Mouse (Mus musculus) hindbrain, postnatal 0 days (tissue): ENCODE data around the gene Trim27. TPM values are rescaled to one million over a fixed set of nuclear protein-coding genes. Genes with fewer than 3 reads are reported as not detected.
A peak's percentile ranks its signal among the peaks of the same experiment; 100 is the strongest.

Experiments
- ATAC-seq: fragments of 200-750 bp; cut with Nextera tagmentation; 2 replicates; pipeline ENCODE4 v1.8.0; 2017; ENCODE audit warnings: mild to moderate bottlenecking, moderate TSS enrichment, moderate library complexity
- DNase-seq: peaks from one replicate; pipeline ENCODE4 v3.0.0-alpha.2; 2015; ENCODE audit warnings: low spot score
- H3K27ac ChIP-seq: fragments of 300-500 bp; sonication (generic); 2 replicates; pipeline ENCODE4 v1.5.1; 2014; ENCODE audit warnings: mild to moderate bottlenecking
- H3K27me3 ChIP-seq: fragments of 300-500 bp; sonication (generic); 2 replicates; pipeline ENCODE4 v1.6.1; 2014; ENCODE audit warnings: low read length, mixed read lengths; ENCODE audit not compliant: insufficient read depth
- H3K36me3 ChIP-seq: fragments of 300-500 bp; sonication (generic); 2 replicates; pipeline ENCODE4 v1.6.1; 2014; ENCODE audit warnings: low read length, mixed read lengths; ENCODE audit not compliant: insufficient read depth
- H3K4me1 ChIP-seq: fragments of 300-500 bp; sonication (generic); 2 replicates; pipeline ENCODE4 v1.6.1; 2014; ENCODE audit warnings: antibody characterized with exemption, low read length, mixed read lengths; ENCODE audit not compliant: insufficient read depth
- H3K4me2 ChIP-seq: fragments of 300-500 bp; sonication (generic); 2 replicates; pipeline ENCODE4 v1.6.1; 2014; ENCODE audit warnings: low read depth, mild to moderate bottlenecking, low read length, moderate library complexity, mixed read lengths
- H3K4me3 ChIP-seq: fragments of 300-500 bp; sonication (generic); 2 replicates; pipeline ENCODE4 v1.5.1; 2014; ENCODE audit warnings: low read length
- H3K9ac ChIP-seq: fragments of 300-500 bp; sonication (generic); replicated peaks from 2 replicates; pipeline ENCODE4 v1.6.1; 2014; ENCODE audit warnings: mild to moderate bottlenecking, low read length, moderate library complexity, mixed read lengths
- H3K9me3 ChIP-seq: fragments of 300-500 bp; sonication (generic); 2 replicates; pipeline ENCODE4 v1.6.1; 2016; ENCODE audit warnings: low read length, mixed read lengths
- CTCF ChIP-seq: IDR thresholded peaks from 2 replicates; pipeline ENCODE4 v1.5.1; 2016; ENCODE audit warnings: antibody characterized with exemption, control low read depth, low read depth
- WGBS: fragments of 180-500 bp; shearing (Covaris S2); extraction: QIAGEN DNeasy Blood & Tissue Kit; methylation state at CpG from one replicate; pipeline ENCODE4 v1.1.7; 2014; 5-methylcytosine and 5-hydroxymethylcytosine counted together
- polyA plus RNA-seq: library from polyadenylated mRNA; unstranded; fragments of >200 nt; fragmentation: Nextera tagmentation; extraction: Ambion mirVana; gene quantifications from 2 replicates; pipeline ENCODE4 v1.2.1, GENCODE M21; 2015
- total RNA-seq: library from RNA; depleted of rRNA; stranded (reverse); fragments of >200 nt; gene quantifications from 2 replicates; pipeline ENCODE4 v1.2.3, GENCODE M21; 2014

The Trim27 gene
- total and polyA plus RNA-seq, 2 experiments from 2014 or later, result 68.3 to 84.9 TPM

GRCm38 (mm10) chr13:21160041-21160511 lies 19.2 kb upstream of the Trim27 start:
- no peak for DNase-seq

DNA sequence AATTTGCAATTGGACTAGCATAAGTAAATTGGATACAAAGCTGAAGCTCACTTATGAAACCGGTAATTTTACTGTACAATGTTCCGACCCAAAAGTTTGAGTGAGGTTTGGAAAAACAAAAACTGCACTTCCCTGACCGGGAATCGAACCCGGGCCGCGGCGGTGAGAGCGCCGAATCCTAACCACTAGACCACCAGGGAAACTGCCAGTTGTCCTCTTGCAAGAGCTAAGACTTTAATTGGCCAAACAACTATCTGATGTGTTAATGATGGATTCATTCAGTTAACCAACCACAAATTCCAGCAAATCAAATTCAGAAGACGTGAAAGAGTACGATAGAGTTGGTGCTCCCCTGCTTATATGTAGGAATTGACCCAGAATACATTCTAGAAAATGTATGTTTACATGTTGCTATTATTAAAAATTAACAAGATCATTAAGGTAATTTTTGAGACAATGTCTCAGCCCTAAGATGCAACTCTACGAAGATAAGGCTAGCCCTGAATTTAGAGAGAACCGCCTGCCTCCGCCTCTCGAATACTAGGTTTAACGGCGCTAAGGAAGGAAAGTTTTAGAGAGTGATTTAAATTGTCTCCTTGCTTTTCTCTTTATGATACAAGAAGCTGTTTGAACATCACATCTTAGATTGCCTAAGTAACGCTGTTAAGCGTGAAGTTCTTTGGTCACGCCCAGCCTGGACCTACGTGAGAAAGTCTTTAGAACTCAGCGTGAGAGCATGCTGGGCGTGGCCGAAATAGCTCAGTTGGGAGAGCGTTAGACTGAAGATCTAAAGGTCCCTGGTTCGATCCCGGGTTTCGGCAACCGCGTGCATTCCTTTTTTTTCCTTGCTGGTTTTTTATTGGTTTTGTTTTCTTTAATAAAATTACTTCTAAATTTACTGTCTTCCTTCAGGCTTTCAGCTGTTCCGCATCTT lies 18.3 kb upstream of the Trim27 start:
- WGBS, result under 1% methylated on average over 32 of the region's 32 CpGs
- H3K4me3 ChIP-seq, result peak overlapping the region; percentile 54
- DNase-seq (peak; percentile 94), ATAC-seq (peak; percentile 90)
- H3K36me3 ChIP-seq, result no peaks in the 10 kb centered on the region
- peak overlapping the region; percentile 89 for H3K4me2 ChIP-seq
- TF ChIP-seq CTCF, result no peak
- H3K9ac ChIP-seq, result peak overlapping the region; percentile 40; the same call in 1 of the 2 replicates
- H3K27ac ChIP-seq, result no peak overlapping the region
- H3K4me1 ChIP-seq, result no peaks in the 10 kb centered on the region
- H3K27me3 ChIP-seq, result no peaks in the 10 kb centered on the region
- no peaks in the 10 kb centered on the region for H3K9me3 ChIP-seq

More at GRCm38 (mm10) chr13:21160041-21160511, 19.2 kb upstream of the Trim27 start:
- TF ChIP-seq CTCF, result no peak
- no peaks in the 10 kb centered on the region for H3K4me1 ChIP-seq
- H3K27me3 ChIP-seq, result no peaks in the 10 kb centered on the region
- under 1% methylated on average over 16 of the region's 16 CpGs for WGBS
- H3K9me3 ChIP-seq, result no peaks in the 10 kb centered on the region
- no peak overlapping the region for H3K27ac ChIP-seq
- no peaks in the 10 kb centered on the region for H3K36me3 ChIP-seq
- peak; percentile 21 for ATAC-seq
- peak overlapping the region; percentile 89 for H3K4me2 ChIP-seq
- peak overlapping the region; percentile 54 for H3K4me3 ChIP-seq
- peak overlapping the region; percentile 51 for H3K9ac ChIP-seq

DNA sequence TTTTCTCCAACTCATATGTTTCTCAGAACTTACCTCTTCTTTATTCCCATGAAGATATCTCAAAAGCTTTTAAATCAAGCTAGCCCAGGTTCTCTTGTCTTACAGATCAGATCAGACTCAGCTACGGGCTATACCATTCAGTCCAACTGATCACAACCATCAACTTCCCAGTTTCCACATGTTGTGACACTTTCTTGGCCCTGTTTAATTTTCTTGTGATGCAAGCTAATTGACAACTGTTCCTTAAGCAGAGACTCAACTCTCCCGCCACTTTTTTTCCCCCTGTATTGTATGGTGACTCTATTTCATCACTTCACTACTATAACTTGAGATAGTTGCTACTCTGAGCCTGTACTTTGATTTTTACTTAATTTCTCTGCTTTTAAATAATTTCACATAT lies 17.7 kb upstream of the Trim27 start:
- H3K36me3 ChIP-seq, result no peaks in the 10 kb centered on the region
- H3K27me3 ChIP-seq, result no peaks in the 10 kb centered on the region
- H3K4me1 ChIP-seq, result no peaks in the 10 kb centered on the region
- H3K9ac ChIP-seq, result no peak overlapping the region
- no peaks in the 10 kb centered on the region for H3K9me3 ChIP-seq
- no peak overlapping the region for H3K27ac ChIP-seq
- ATAC-seq (0 out of 2 replicates have a peak, but pooled peaks have one; percentile 21), DNase-seq (no peak)
- H3K4me2 ChIP-seq, result peak overlapping the region; percentile 89
- peak overlapping the region; percentile 54 for H3K4me3 ChIP-seq
- no peak for TF ChIP-seq CTCF
- 31% methylated on average over 2 of the region's 2 CpGs for WGBS

- Histone ChIP-seq H3K9me3 (no peaks in the 10 kb centered on the region), H3K9ac (no peak overlapping the region), H3K36me3 (no peaks in the 10 kb centered on the region), H3K4me2 (no peak overlapping the region), H3K4me1 (no peaks in the 10 kb centered on the region), H3K4me3 (no peak overlapping the region), H3K27me3 (no peaks in the 10 kb centered on the region), H3K27ac (no peak overlapping the region)
- 47% methylated on average over 5 of the region's 5 CpGs for WGBS
- ATAC-seq (no peak), DNase-seq (no peak)
- no peak for TF ChIP-seq CTCF
Observed at GRCm38 (mm10) chr13:21162591-21162990, 16.7 kb upstream of the Trim27 start.

DNA sequence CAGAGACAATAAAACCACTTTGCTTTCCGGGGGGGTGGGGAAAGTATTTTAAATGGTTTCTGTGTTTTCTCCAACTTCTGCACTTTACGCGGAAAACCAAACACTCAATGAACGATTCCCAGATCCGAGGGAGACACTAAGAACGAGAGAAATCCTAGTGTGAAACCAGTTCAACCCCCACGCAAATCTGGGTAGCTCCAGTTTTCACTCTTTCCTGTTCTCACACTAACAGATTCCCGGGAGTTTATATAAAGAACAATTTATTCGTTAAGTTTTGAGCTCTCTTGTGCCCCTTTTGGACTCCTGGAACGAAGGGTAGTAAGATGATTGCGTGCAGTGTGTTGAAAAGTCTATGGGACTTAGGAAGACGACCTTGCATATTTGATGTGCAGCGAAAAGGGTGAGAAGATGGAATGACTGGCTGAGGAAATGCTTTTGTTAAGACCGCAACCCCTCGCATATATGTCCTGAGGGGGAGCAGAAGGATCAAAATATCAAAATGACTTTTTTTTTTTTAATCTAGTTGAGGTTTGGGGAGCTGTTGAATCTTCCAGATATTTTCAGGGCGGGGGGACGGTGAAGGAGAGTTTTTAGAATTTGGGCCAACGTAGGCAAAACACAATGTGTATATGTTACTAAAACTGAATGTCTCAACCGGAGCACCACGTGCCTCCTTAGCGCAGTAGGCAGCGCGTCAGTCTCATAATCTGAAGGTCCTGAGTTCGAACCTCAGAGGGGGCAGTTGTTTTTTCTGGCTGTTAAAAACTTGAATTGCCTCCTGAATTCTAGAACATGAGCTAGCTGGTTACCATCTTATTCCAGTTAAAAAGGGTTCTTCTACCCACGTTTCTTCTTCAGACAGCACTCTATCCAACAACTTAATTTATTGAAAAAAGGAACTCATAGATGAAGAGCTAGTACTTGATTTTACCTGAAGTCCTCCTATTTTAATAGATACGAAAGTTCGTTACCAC lies 12.0 kb upstream of the Trim27 start:
- H3K4me2 ChIP-seq, result peak overlapping the region; percentile 86
- no peak overlapping the region for H3K27ac ChIP-seq
- no peaks in the 10 kb centered on the region for H3K27me3 ChIP-seq
- ATAC-seq (peak; percentile 63), DNase-seq (peak; percentile 89)
- no peaks in the 10 kb centered on the region for H3K36me3 ChIP-seq
- no peak for TF ChIP-seq CTCF
- peak overlapping the region; percentile 25 for H3K9ac ChIP-seq
- peak overlapping the region; percentile 64 for H3K4me3 ChIP-seq
- under 1% methylated on average over 27 of the region's 27 CpGs for WGBS
- H3K9me3 ChIP-seq, result no peaks in the 10 kb centered on the region
- H3K4me1 ChIP-seq, result no peaks in the 10 kb centered on the region

DNA sequence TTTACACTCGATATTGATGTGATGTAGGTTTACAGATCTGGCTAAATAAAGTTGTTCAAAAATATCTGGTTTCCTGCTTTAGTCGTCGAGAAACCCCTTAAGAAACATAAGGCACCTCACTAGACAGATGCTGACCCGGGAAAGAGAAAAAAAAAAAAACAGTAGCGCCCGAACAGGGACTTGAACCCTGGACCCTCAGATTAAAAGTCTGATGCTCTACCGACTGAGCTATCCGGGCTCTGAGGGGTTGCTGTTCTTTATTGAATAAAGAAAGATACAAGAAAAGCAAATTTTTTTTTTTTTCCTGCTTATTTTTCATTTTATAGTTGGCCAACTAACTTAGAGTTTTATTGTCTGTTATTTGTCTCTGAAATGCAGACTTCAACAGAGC lies 11.3 kb upstream of the Trim27 start:
- peak; percentile 52 for DNase-seq

More for the DNA sequence above, 11.3 kb upstream of the Trim27 start:
- Histone ChIP-seq H3K9me3 (no peaks in the 10 kb centered on the region), H3K4me2 (peak overlapping the region; percentile 86), H3K27me3 (no peaks in the 10 kb centered on the region), H3K4me3 (peak overlapping the region; percentile 64), H3K9ac (no peak overlapping the region; the same call in 1 of the 2 replicates), H3K4me1 (no peaks in the 10 kb centered on the region), H3K36me3 (no peaks in the 10 kb centered on the region), H3K27ac (no peak overlapping the region)
- TF ChIP-seq CTCF, result no peak
- under 1% methylated on average over 8 of the region's 8 CpGs for WGBS
- ATAC-seq, result peak; percentile 22; the same call in 1 of the 2 replicates
